Mouse (Mus musculus): ENCODE measurements around the gene Rhof. TPM values are rescaled to one million over a fixed set of nuclear protein-coding genes. Genes with fewer than 3 reads are reported as not detected.

Rhof gene
- polyA plus RNA-seq (2015; fragmentation: Nextera tagmentation; extraction: Ambion mirVana) = 10.4 and 11.1 TPM in 2 replicates

- peak; percentile 93 for DNase-seq (ENCODE audit: low spot score)
Measured at GRCm38 (mm10) chr5:123132308-123133071, at the start of gene Rhof. TSS of gene Rhof (minus strand) at chr5:123132692.

- DNase-seq (ENCODE audit: low spot score) = no peak
Measured at GRCm38 (mm10) chr5:123181536-123181935, 49.0 kb upstream of the Rhof start.

GRCm38 (mm10) chr5:123180390-123180789, 47.9 kb upstream of the Rhof start:
- no peak for DNase-seq (ENCODE audit: low spot score)

GRCm38 (mm10) chr5:123178792-123179191, 46.3 kb upstream of the Rhof start:
- DNase-seq (ENCODE audit: low spot score) = no peak

- peak; percentile 90 for DNase-seq (ENCODE audit: low spot score)
Measured at GRCm38 (mm10) chr5:123171646-123172350, 39.3 kb upstream of the Rhof start.

GRCm38 (mm10) chr5:123170365-123170764, 37.9 kb upstream of the Rhof start:
- no peak for DNase-seq (ENCODE audit: low spot score)

DNA sequence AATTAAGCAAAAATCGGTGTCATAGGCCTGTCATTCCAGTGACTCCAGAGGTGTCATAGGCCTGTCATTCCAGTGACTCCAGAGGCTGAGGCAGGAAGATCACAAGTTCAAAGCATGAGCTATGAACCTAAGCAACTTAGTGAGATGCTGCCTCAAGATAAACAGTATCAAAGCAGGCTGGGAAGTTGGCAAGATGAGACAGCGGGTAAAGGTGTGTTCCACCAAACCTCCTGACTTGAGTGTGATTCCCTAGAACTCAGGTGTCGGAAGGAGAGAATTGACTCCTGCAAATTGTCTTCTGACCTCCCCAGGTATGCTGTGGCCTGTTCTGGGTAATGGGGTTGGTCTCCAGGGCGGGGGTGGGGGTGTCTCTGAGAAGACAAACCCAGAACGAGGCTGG, 36.8 kb upstream of the Rhof start, which contains the start of gene Psmd9:
Gene Psmd9 (plus strand): TSS at position 130 of the 400 bp plus-strand sequence.
- no peak for DNase-seq (ENCODE audit: low spot score)

- no peak for DNase-seq (ENCODE audit: low spot score)
Measured at GRCm38 (mm10) chr5:123167591-123167990, 35.1 kb upstream of the Rhof start.

- DNase-seq (ENCODE audit: low spot score) = no peak
Measured at GRCm38 (mm10) chr5:123166437-123166836, 33.9 kb upstream of the Rhof start.

- DNase-seq (ENCODE audit: low spot score) = no peak
Measured at GRCm38 (mm10) chr5:123162942-123163341, 30.4 kb upstream of the Rhof start.

DNA sequence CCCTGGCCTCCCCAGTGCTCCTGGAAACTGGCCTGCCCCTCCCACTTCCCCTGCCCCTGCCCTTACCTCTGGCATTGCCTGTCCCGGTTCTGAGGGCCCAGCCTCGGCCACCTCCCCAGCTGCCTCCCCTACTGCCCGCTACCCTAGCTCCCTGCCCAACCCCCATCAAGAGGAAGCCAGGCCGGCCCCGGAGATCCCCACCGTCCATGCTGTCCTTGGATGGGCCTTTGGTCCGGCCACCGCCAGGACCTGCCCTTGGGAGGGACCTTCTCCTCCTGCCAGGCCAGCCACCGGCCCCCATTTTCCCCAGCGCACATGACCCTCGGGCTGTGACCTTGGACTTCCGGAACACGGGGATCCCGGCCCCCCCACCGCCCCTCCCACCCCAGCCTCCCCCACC, 27.8 kb upstream of the Rhof start:
- DNase-seq (ENCODE audit: low spot score) = no peak

DNA sequence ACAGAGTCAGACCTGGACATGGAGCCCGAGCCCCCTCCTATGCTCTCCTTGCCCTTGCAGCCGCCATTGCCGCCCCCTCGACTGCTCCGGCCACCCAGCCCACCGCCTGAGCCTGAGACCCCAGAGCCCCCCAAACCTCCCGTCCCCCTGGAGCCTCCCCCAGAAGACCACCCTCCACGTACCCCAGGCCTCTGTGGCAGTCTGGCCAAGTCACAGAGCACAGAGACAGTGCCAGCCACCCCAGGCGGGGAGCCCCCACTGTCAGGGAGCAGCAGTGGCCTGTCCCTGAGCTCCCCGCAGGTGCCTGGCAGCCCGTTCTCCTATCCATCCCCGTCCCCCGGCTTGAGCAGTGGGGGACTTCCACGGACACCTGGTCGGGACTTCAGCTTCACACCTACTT, 27.4 kb upstream of the Rhof start:
- no peak for DNase-seq (ENCODE audit: low spot score)

- DNase-seq (ENCODE audit: low spot score) = no peak
Measured at GRCm38 (mm10) chr5:123159446-123159845, 27.0 kb upstream of the Rhof start.

- DNase-seq (ENCODE audit: low spot score) = no peak
Measured at GRCm38 (mm10) chr5:123157972-123158371, 25.5 kb upstream of the Rhof start.

DNA sequence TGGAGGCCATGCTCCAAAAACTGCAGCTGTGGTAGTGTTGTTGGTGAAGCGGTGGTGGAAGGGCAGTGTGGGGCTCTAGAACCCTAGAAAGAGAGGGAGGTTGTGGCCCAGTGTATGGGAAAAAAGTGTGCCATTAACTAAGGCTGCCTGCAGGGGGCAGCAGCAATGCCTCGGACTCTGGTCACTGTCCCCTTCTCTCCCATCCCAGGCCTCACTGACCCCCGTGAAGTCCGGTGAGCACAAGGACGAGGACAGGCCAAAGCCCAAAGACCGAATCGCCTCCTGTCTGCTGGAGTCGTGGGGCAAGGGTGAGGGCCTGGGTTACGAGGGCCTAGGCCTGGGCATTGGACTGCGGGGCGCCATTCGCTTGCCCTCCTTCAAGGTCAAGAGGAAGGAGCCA, 24.3 kb upstream of the Rhof start:
- no peak for DNase-seq (ENCODE audit: low spot score)

DNA sequence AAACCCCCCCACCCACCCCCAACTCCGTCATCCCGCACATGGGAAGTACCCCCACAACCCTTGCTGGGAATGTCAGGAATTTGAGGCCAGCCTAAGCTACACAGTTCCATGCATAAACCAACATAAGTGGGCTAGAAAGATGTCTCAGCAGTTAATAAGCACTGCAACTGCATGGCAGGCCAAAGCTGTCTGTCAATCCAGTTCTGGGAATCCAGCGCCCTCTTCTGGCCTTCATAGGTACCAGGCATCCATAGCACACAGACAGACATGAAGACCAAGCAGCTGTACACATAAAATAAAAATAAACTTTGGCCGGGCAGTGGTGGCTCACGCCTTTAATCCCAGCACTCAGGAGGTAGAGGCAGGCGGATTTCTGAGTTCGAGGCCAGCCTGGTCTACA, 22.9 kb upstream of the Rhof start:
- DNase-seq (ENCODE audit: low spot score) = peak; percentile 85

GRCm38 (mm10) chr5:123152901-123153300, 20.4 kb upstream of the Rhof start:
- peak; percentile 79 for DNase-seq (ENCODE audit: low spot score)

DNA sequence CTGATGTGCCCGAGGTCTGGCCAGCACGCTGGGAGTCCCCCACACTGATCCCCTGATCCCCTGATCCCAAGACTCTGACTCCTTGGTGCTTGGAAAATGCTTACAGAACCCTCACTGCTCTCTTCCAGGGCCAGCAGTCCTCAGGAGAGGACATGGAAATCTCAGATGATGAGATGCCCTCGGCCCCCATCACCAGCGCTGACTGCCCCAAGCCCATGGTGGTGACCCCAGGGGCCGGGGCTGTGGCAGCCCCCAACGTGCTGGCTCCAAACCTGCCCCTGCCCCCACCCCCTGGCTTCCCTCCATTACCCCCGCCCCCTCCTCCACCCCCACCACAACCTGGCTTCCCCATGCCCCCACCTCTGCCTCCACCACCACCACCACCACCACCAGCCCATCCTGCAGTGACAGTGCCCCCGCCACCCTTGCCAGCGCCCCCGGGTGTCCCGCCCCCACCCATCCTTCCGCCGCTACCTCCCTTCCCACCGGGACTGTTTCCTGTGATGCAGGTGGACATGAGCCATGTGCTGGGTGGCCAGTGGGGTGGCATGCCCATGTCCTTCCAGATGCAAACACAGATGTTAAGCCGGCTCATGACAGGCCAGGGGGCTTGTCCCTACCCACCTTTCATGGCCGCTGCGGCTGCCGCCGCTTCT, 19.3 kb upstream of the Rhof start:
- DNase-seq (ENCODE audit: low spot score) = no peak

DNA sequence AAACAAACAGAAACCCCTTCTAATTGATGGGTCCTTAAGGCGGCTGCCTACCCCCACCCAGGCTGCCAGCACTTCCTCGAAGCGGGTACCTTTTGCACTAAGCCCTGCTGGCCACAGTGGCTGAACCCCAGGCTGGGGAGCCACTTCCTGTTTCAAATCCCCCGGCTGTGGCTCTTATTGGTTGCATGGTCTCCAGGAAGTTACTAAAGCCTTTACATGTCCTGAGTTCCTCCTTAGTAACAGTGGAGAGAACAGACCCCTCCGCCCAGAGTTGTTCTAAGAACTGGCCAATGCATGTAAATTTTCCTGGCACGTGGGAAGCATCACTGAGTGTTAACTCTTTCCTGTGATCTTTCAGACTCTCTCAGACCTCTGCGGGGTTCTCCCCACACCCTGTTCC, 18.6 kb upstream of the Rhof start:
- peak; percentile 86 for DNase-seq (ENCODE audit: low spot score)

- DNase-seq (ENCODE audit: low spot score) = peak; percentile 93
Measured at GRCm38 (mm10) chr5:123150641-123151040, 18.1 kb upstream of the Rhof start.

- peak; percentile 89 for DNase-seq (ENCODE audit: low spot score)
Measured at GRCm38 (mm10) chr5:123149451-123150400, 17.2 kb upstream of the Rhof start.
